Mouse (Mus musculus) erythroblast, adult 5-6 weeks (primary cell): ENCODE measurements around the gene Vps39. TPM values are rescaled to one million over a fixed set of nuclear protein-coding genes. Genes with fewer than 3 reads are reported as not detected.

Experiments used
- ATAC-seq: replicated peaks from 2 replicates; pipeline ENCODE4 v1.8.0; 2016; ENCODE audit warnings: moderate number of reproducible peaks, mild to moderate bottlenecking, moderate TSS enrichment, inconsistent platforms; ENCODE audit not compliant: poor library complexity, low FRiP score, severe bottlenecking
- total RNA-seq, 2 experiments: library from RNA; stranded (forward) in 1 of 2; stranded (reverse) in 1 of 2; fragments of 150-400 nt in 1 of 2; fragments of 200-764, 138-1000 nt in 1 of 2; gene quantifications; 2 replicates each; pipeline versions ENCODE4 v1.2.3 to v1.2.4; 2015 to 2017; ENCODE audit warnings: low replicate concordance in 2 of 2

Gene Vps39
- total RNA-seq, 2 experiments from 2014 or later: 8.8 to 10.6 TPM

GRCm38 (mm10) chr2:120304113-120304512, 48.8 kb downstream of the Vps39 start:
- no peak for ATAC-seq

- no peak for ATAC-seq
Measured at GRCm38 (mm10) chr2:120301076-120301475, 51.9 kb downstream of the Vps39 start.

GRCm38 (mm10) chr2:120299866-120300265, 53.1 kb downstream of the Vps39 start:
- no peak for ATAC-seq

- ATAC-seq: no peak
Measured at GRCm38 (mm10) chr2:120296160-120296559, 56.8 kb downstream of the Vps39 start.

GRCm38 (mm10) chr2:120291471-120292078, 61.4 kb downstream of the Vps39 start:
- no peak for ATAC-seq

GRCm38 (mm10) chr2:120288995-120289394, 63.9 kb downstream of the Vps39 start, which contains the start of gene Pla2g4d:
TSS of gene Pla2g4d (minus strand) at chr2:120289197.
- ATAC-seq: no peak

- ATAC-seq: no peak
Measured at GRCm38 (mm10) chr2:120288401-120288800, 64.5 kb downstream of the Vps39 start.

GRCm38 (mm10) chr2:120285639-120286038, 67.3 kb downstream of the Vps39 start:
- no peak for ATAC-seq

- no peak for ATAC-seq
Measured at GRCm38 (mm10) chr2:120284705-120285104, 68.2 kb downstream of the Vps39 start.

GRCm38 (mm10) chr2:120284094-120284493, 68.8 kb downstream of the Vps39 start:
- no peak for ATAC-seq

- ATAC-seq: no peak
Measured at GRCm38 (mm10) chr2:120283550-120283949, 69.4 kb downstream of the Vps39 start.

GRCm38 (mm10) chr2:120281221-120281620, 71.7 kb downstream of the Vps39 start:
- ATAC-seq: no peak

- ATAC-seq: peak; percentile 48; the same call in 1 of the 2 replicates
Measured at GRCm38 (mm10) chr2:120279961-120280360, 73.0 kb downstream of the Vps39 start.

GRCm38 (mm10) chr2:120276951-120277350, 76.0 kb downstream of the Vps39 start:
- ATAC-seq: no peak

- ATAC-seq: no peak
Measured at GRCm38 (mm10) chr2:120268635-120269034, 84.3 kb downstream of the Vps39 start.

Other genes with a start within 250 kb of the Vps39 start
- gene Ehd4, start 198.5 kb downstream of the Vps39 start, total RNA-seq (2015; ENCODE audit: low replicate concordance): 13.2 and 23.2 TPM in 2 replicates
- gene Ehd4, start 198.5 kb downstream of the Vps39 start, total RNA-seq (2017; ENCODE audit: low replicate concordance): 7.8 and 9.2 TPM in 2 replicates
- gene Pla2g4e, start 107.8 kb downstream of the Vps39 start, total RNA-seq (2015; ENCODE audit: low replicate concordance): not detected in 2 replicates
- gene Pla2g4e, start 107.8 kb downstream of the Vps39 start, total RNA-seq (2017; ENCODE audit: low replicate concordance): not detected in 2 replicates
- gene Pla2g4d, start 63.9 kb downstream of the Vps39 start, total RNA-seq (2015; ENCODE audit: low replicate concordance): not detected in 2 replicates
- gene Pla2g4d, start 63.9 kb downstream of the Vps39 start, total RNA-seq (2017; ENCODE audit: low replicate concordance): not detected in 2 replicates
- gene Pla2g4f, start 39.0 kb downstream of the Vps39 start, total RNA-seq (2015; ENCODE audit: low replicate concordance): not detected in 2 replicates
- not detected in 2 replicates for gene Pla2g4f, start 39.0 kb downstream of the Vps39 start, total RNA-seq (2017; ENCODE audit: low replicate concordance)
- 3.8 and 5.2 TPM in 2 replicates for gene Ganc, start 50.8 kb upstream of the Vps39 start, total RNA-seq (2015; ENCODE audit: low replicate concordance)
- 5.2 and 22.6 TPM in 2 replicates for gene Ganc, start 50.8 kb upstream of the Vps39 start, total RNA-seq (2017; ENCODE audit: low replicate concordance)
- 7.1 and 16.3 TPM in 2 replicates for gene Tmem87a, start 51.0 kb upstream of the Vps39 start, total RNA-seq (2015; ENCODE audit: low replicate concordance)
- 19.2 and 19.7 TPM in 2 replicates for gene Tmem87a, start 51.0 kb upstream of the Vps39 start, total RNA-seq (2017; ENCODE audit: low replicate concordance)
- gene Capn3, start 102.9 kb upstream of the Vps39 start, total RNA-seq (2015; ENCODE audit: low replicate concordance): not detected in 2 replicates
- gene Capn3, start 102.9 kb upstream of the Vps39 start, total RNA-seq (2017; ENCODE audit: low replicate concordance): 0.51 TPM in 1 of 2 replicates, not detected in the other
- 20.4 and 23.2 TPM in 2 replicates for gene Zfp106, start 210.7 kb upstream of the Vps39 start, total RNA-seq (2015; ENCODE audit: low replicate concordance)
- gene Zfp106, start 210.7 kb upstream of the Vps39 start, total RNA-seq (2017; ENCODE audit: low replicate concordance): 25.0 and 39.2 TPM in 2 replicates
- gene Snap23, start 214.5 kb upstream of the Vps39 start, total RNA-seq (2015; ENCODE audit: low replicate concordance): 29.0 and 45.9 TPM in 2 replicates
- gene Snap23, start 214.5 kb upstream of the Vps39 start, total RNA-seq (2017; ENCODE audit: low replicate concordance): 52.9 and 87.4 TPM in 2 replicates